Mouse (Mus musculus) adrenal gland, adult (tissue): ENCODE data around the gene Fndc1.

Experiments used
- DNase-seq, 2 experiments: peaks; one replicate each; pipeline ENCODE4 v3.0.0; 2022 to 2023; ENCODE audit warnings: low spot score in 1 of 2; ENCODE audit not compliant: inconsistent age in 2 of 2

Fndc1 gene

DNA sequence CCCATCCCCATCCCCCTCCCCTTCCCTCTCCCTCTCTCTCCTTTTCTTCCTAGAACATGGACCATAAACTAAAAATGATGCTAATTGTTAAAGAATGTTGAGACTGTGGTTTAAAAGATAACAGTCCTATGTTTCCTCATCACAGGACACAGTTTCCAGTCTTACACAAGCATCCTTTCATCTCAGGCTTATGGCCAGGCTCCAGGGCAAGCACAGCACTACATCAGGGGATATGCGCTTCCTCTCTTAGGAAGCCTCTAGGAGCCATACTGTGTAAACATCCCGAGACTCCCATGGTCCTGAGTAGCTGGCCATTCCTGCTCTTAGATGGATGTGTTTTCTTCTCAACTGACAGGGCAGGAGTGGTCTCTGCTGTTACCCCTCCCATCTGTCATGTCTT is 114.1 kb downstream of the Fndc1 start:
- no peak for DNase-seq

DNA sequence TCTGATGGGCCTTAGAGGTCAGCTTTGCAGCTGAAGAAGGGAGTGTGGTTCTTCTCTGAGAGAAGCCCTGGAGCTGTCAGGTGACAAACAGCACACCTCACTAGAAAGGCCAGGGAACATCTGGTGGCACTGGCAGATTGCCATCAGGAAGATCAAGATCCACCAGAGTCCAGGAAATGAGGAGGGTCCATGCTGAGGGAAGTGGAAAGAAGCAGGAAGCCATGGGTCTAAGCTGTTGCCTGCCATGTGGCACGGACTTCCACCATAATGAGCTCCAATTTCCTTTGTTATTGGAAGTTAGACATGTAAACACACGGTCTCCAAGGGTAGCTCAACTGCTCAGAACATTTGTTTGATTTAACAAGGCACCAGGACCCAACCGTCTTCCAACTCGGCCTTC is 120.0 kb downstream of the Fndc1 start:
- no peak for DNase-seq

DNA sequence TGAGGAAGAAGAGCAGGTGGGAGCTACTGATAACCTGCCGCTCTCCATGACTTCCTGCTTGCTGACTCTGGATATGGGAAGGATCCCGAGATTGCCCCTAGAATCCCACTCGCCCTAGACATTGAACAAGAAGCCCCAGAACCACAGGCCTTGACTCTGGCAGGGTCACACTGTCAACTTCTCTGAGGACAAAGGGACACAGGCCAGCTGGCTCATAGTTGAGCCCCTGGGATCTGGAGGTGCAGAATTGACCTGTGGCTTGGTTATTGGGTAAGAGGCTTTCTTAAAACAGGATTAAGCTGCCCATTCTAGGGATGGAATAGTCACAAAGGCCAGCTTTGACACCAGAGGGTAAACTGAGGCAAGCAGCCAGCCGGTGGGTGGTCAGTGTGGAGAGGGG is 136.8 kb downstream of the Fndc1 start:
- DNase-seq: no peak
